Mouse (Mus musculus) megakaryocyte progenitor cell, adult 5-6 weeks (primary cell): Measurements from ENCODE around the gene Bco1. TPM values are rescaled to one million over a fixed set of nuclear protein-coding genes. Genes with fewer than 3 reads are reported as not detected.

Experiments used
- ATAC-seq: replicated peaks from 2 replicates; pipeline ENCODE4 v1.8.0; 2016; ENCODE audit warnings: mild to moderate bottlenecking, moderate TSS enrichment, inconsistent platforms; ENCODE audit not compliant: poor library complexity
- total RNA-seq, 2 experiments: library from RNA; stranded (forward) in 1 of 2; stranded (reverse) in 1 of 2; fragments of 157-497, 149-512 nt in 1 of 2; fragments of 200-1000 nt in 1 of 2; gene quantifications; 2 replicates each; pipeline versions ENCODE4 v1.2.3 to v1.2.4; 2015 to 2017

Gene Bco1
- total RNA-seq (2015) (0.61 and 0.62 TPM in 2 replicates), total RNA-seq (2017) (0.54 and 0.95 TPM in 2 replicates)

GRCm38 (mm10) chr8:117095647-117096046, at the start of gene Bco1:
Gene Bco1, plus strand, starts transcription at chr8:117095854.
- no peak for ATAC-seq

- ATAC-seq: no peak
These were observed 46.2 kb upstream of the Bco1 start for GRCm38 (mm10) chr8:117049444-117049843.

GRCm38 (mm10) chr8:117050763-117051162, 44.9 kb upstream of the Bco1 start:
- ATAC-seq: peak; percentile 45

- no peak for ATAC-seq
These were observed 44.3 kb upstream of the Bco1 start for GRCm38 (mm10) chr8:117051316-117051715.

- ATAC-seq: peak; percentile 59
These were observed 42.2 kb upstream of the Bco1 start for GRCm38 (mm10) chr8:117053135-117054079.

GRCm38 (mm10) chr8:117054146-117054545, 41.5 kb upstream of the Bco1 start:
- no peak for ATAC-seq

- peak; percentile 88 for ATAC-seq
These were observed 40.6 kb upstream of the Bco1 start for GRCm38 (mm10) chr8:117055097-117055496.

- no peak for ATAC-seq
These were observed 36.6 kb upstream of the Bco1 start for GRCm38 (mm10) chr8:117059021-117059420.

GRCm38 (mm10) chr8:117060306-117060705, 35.3 kb upstream of the Bco1 start:
- no peak for ATAC-seq

- ATAC-seq: no peak
These were observed 34.3 kb upstream of the Bco1 start for GRCm38 (mm10) chr8:117061180-117061880.

GRCm38 (mm10) chr8:117066955-117067354, 28.7 kb upstream of the Bco1 start:
- ATAC-seq: peak; percentile 70

- ATAC-seq: no peak
These were observed 28.3 kb upstream of the Bco1 start for GRCm38 (mm10) chr8:117067396-117067795.

- ATAC-seq: no peak
These were observed 27.4 kb upstream of the Bco1 start for GRCm38 (mm10) chr8:117068294-117068693.

GRCm38 (mm10) chr8:117069708-117070107, 25.9 kb upstream of the Bco1 start:
- ATAC-seq: peak; percentile 37; the same call in 1 of the 2 replicates

GRCm38 (mm10) chr8:117074350-117075182, 21.1 kb upstream of the Bco1 start:
- ATAC-seq: peak; percentile 82

GRCm38 (mm10) chr8:117078367-117078926, 17.2 kb upstream of the Bco1 start:
- ATAC-seq: no peak

GRCm38 (mm10) chr8:117079652-117080051, 16.0 kb upstream of the Bco1 start:
- peak; percentile 42 for ATAC-seq

- ATAC-seq: no peak
These were observed 13.2 kb upstream of the Bco1 start, which contains the start of gene Pkd1l2 for GRCm38 (mm10) chr8:117082399-117082872. Gene Pkd1l2, minus strand, starts transcription at chr8:117082449.

GRCm38 (mm10) chr8:117082947-117083559, 12.6 kb upstream of the Bco1 start:
- ATAC-seq: peak; percentile 56

- ATAC-seq: peak; percentile 70
These were observed 10.1 kb upstream of the Bco1 start for GRCm38 (mm10) chr8:117085521-117085920.
